Mouse (Mus musculus) c-Kit-negative CD71-positive TER-119-positive erythroid progenitor cells, embryonic 14.5 days (primary cell): Measurements from ENCODE around the gene Foxp3.
A peak's percentile ranks its signal among the peaks of the same experiment; 100 is the strongest.

Source experiments
- DNase-seq: peaks from one replicate; pipeline ENCODE4 v3.0.0-alpha.2; 2013; ENCODE audit warnings: low read depth, low spot score

Foxp3 gene

GRCm38 (mm10) chrX:7610536-7611258 lies 37.3 kb downstream of the Foxp3 start:
- DNase-seq = no peak

GRCm38 (mm10) chrX:7617889-7618551 lies 44.6 kb downstream of the Foxp3 start:
- DNase-seq = no peak

GRCm38 (mm10) chrX:7632560-7632959 lies 59.1 kb downstream of the Foxp3 start:
- DNase-seq = no peak

- no peak for DNase-seq
Measured at GRCm38 (mm10) chrX:7635101-7635500, 61.7 kb downstream of the Foxp3 start.

GRCm38 (mm10) chrX:7638401-7639091 lies 65.1 kb downstream of the Foxp3 start, which contains the start of gene Syp:
Gene Syp, plus strand, starts transcription at chrX:7638471.
- peak; percentile 56 for DNase-seq

- DNase-seq = no peak
Measured at GRCm38 (mm10) chrX:7639536-7640325, 66.3 kb downstream of the Foxp3 start.

GRCm38 (mm10) chrX:7640785-7641184 lies 67.3 kb downstream of the Foxp3 start:
- no peak for DNase-seq
